Mouse (Mus musculus): Measurements from ENCODE around the gene Glrx.

Glrx gene

GRCm38 (mm10) chr13:75833499-75833898, 6.2 kb upstream of the Glrx start:
- CTCF ChIA-PET = no interaction called here

- CTCF ChIA-PET = no interaction called here
Observed at GRCm38 (mm10) chr13:75835461-75835860, 4.2 kb upstream of the Glrx start.

- CTCF ChIA-PET = interaction anchor here (0.7 kb wide), 1 partner anchor 22 kb away, joined by 3 read pairs; no protein-coding TSS in a partner anchor
Observed at GRCm38 (mm10) chr13:75838506-75838905, 1.2 kb upstream of the Glrx start.

- CTCF ChIA-PET = no interaction called here
Observed at GRCm38 (mm10) chr13:75840752-75841285, 1.2 kb downstream of the Glrx start.

GRCm38 (mm10) chr13:75841950-75842349, 2.3 kb downstream of the Glrx start:
- CTCF ChIA-PET = no interaction called here

- CTCF ChIA-PET = no interaction called here
Observed at GRCm38 (mm10) chr13:75843331-75843730, 3.7 kb downstream of the Glrx start.

GRCm38 (mm10) chr13:75843993-75844683, 4.5 kb downstream of the Glrx start:
- CTCF ChIA-PET = no interaction called here

- CTCF ChIA-PET = interaction anchor here (0.7 kb wide), 1 partner anchor 132 kb away, joined by 4 read pairs; no protein-coding TSS in a partner anchor
Observed at GRCm38 (mm10) chr13:75844833-75845518, 5.3 kb downstream of the Glrx start.

- CTCF ChIA-PET = interaction anchor here (0.7 kb wide), 1 partner anchor 133 kb away, joined by 4 read pairs; no protein-coding TSS in a partner anchor
Observed at GRCm38 (mm10) chr13:75845519-75846166, 6.0 kb downstream of the Glrx start.

- CTCF ChIA-PET = no interaction called here
Observed at GRCm38 (mm10) chr13:75847027-75847426, 7.4 kb downstream of the Glrx start.

GRCm38 (mm10) chr13:75852027-75852426, 12.4 kb downstream of the Glrx start:
- CTCF ChIA-PET = no interaction called here

GRCm38 (mm10) chr13:75853118-75853517, 13.4 kb downstream of the Glrx start:
- CTCF ChIA-PET = no interaction called here

- CTCF ChIA-PET = interaction anchor here (0.6 to 0.9 kb wide), 2 partner anchors 16 to 1135 kb away, joined by 4 read pairs; no protein-coding TSS in a partner anchor
Observed at GRCm38 (mm10) chr13:75859264-75859844, 19.7 kb downstream of the Glrx start.

GRCm38 (mm10) chr13:75865486-75866184, 26.0 kb downstream of the Glrx start:
- CTCF ChIA-PET = no interaction called here

- CTCF ChIA-PET = no interaction called here
Observed at GRCm38 (mm10) chr13:75867876-75868275, 28.2 kb downstream of the Glrx start.

GRCm38 (mm10) chr13:75874608-75875376, 35.1 kb downstream of the Glrx start:
- CTCF ChIA-PET = interaction anchor here (0.6 to 0.7 kb wide), 2 partner anchors 140 to 566 kb away, joined by 9 to 14 read pairs; no protein-coding TSS in a partner anchor

- CTCF ChIA-PET = interaction anchor here (0.6 to 0.8 kb wide), 2 partner anchors 17 to 25 kb away, joined by 4 to 8 read pairs; no protein-coding TSS in a partner anchor
Observed at GRCm38 (mm10) chr13:75876188-75876587, 36.5 kb downstream of the Glrx start.

GRCm38 (mm10) chr13:75876592-75876991, 36.9 kb downstream of the Glrx start:
- CTCF ChIA-PET = interaction anchor here (0.6 kb wide), 1 partner anchor 25 kb away, joined by 8 read pairs; no protein-coding TSS in a partner anchor

GRCm38 (mm10) chr13:75877907-75878306, 38.2 kb downstream of the Glrx start:
- CTCF ChIA-PET = no interaction called here

- CTCF ChIA-PET = interaction anchor here (0.7 kb wide), 1 partner anchor 1071 kb away, joined by 7 read pairs; the partner anchor contains the start of gene Cast
Observed at GRCm38 (mm10) chr13:75879756-75880155, 40.1 kb downstream of the Glrx start.

Measured in spleen, embryonic (tissue).